Mouse (Mus musculus) heart, embryonic 14.5 days (tissue): ENCODE measurements at regions not wholly inside any gene's neighbourhood (a gene's known extent, or its start where the extent isn't known, plus 50 kb on each side); places are given as distances from the start of the nearest gene placed in this dataset.

Experiments used
- ATAC-seq: fragments of 200-750 bp; cut with Nextera tagmentation; 2 replicates; pipeline ENCODE4 v1.8.0; 2017; ENCODE audit warnings: low read depth, moderate TSS enrichment; ENCODE audit not compliant: insufficient number of reproducible peaks, insufficient read depth, low FRiP score
- H3K27ac ChIP-seq, 2 experiments: fragments of 200-500 bp in 1 of 2; fragments of 300-500 bp in 1 of 2; sonication (generic) in 1 of 2; replicated peaks in 1 of 2; 2 replicates each; pipeline ENCODE4 v1.5.1; 2012 to 2014; ENCODE audit warnings: low read depth in 2 of 2, low read length in 2 of 2, control low read depth in 1 of 2, mild to moderate bottlenecking in 1 of 2, mixed read lengths in 1 of 2; ENCODE audit not compliant: control insufficient read depth in 1 of 2, insufficient read depth in 1 of 2
- H3K27me3 ChIP-seq: fragments of 300-500 bp; sonication (generic); 2 replicates; pipeline ENCODE4 v1.6.1; 2014; ENCODE audit warnings: mild to moderate bottlenecking, low read length, control low read depth; ENCODE audit not compliant: control insufficient read depth, insufficient read depth
- H3K36me3 ChIP-seq: fragments of 300-500 bp; sonication (generic); 2 replicates; pipeline ENCODE4 v1.6.1; 2014; ENCODE audit warnings: mild to moderate bottlenecking, control low read depth, low read length, mixed read lengths; ENCODE audit not compliant: control insufficient read depth, insufficient read depth
- H3K4me1 ChIP-seq, 2 experiments: fragments of 200-500 bp in 1 of 2; fragments of 300-500 bp in 1 of 2; sonication (generic) in 1 of 2; 2 replicates each; pipeline ENCODE4 v1.6.1; 2012 to 2014; ENCODE audit warnings: low read length in 2 of 2, control low read depth in 1 of 2, mixed read lengths in 1 of 2; ENCODE audit not compliant: control insufficient read depth in 2 of 2, insufficient read depth in 2 of 2
- H3K4me2 ChIP-seq: fragments of 300-500 bp; sonication (generic); 2 replicates; pipeline ENCODE4 v1.6.1; 2014; ENCODE audit warnings: mild to moderate bottlenecking, low read length
- H3K4me3 ChIP-seq, 2 experiments: fragments of 200-500 bp in 1 of 2; fragments of 300-500 bp in 1 of 2; sonication (generic) in 1 of 2; 2 replicates each; pipeline ENCODE4 v1.5.1; 2012 to 2014; ENCODE audit warnings: low read length in 2 of 2, mild to moderate bottlenecking in 2 of 2, control low read depth in 1 of 2, low read depth in 1 of 2, moderate library complexity in 1 of 2; ENCODE audit not compliant: control insufficient read depth in 1 of 2, insufficient read depth in 1 of 2
- H3K9ac ChIP-seq: fragments of 300-500 bp; sonication (generic); 2 replicates; pipeline ENCODE4 v1.6.1; 2014; ENCODE audit warnings: mild to moderate bottlenecking, low read length
- H3K9me3 ChIP-seq: fragments of 300-500 bp; sonication (generic); 2 replicates; pipeline ENCODE4 v1.6.1; 2016; ENCODE audit warnings: low read length, control low read depth; ENCODE audit not compliant: control insufficient read depth
- WGBS: fragments of 180-500 bp; shearing (Covaris S2); extraction: QIAGEN DNeasy Blood & Tissue Kit; methylation state at CpG from one replicate; pipeline ENCODE4 v1.1.7; 2014; 5-methylcytosine and 5-hydroxymethylcytosine counted together

DNA sequence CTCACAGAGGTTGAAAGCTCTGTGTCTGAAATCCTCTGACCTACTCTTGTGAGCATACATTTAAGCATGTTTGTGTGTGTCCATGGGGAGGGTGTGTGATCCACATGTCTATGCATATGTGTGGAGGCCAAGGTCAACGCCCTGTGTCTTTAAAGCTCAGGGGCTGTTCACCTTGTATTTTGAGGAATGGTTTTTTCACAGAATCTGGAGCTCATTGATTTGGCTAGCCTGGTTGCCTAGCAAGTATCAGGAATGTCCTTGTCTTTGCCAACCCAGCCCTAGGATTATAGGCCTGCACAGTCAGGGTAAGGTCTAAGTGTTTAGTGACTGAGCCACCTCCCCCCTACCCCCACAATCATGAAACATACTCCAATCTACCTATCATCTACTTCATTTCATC lies 394.0 kb upstream of the Plxna2 start:
- ATAC-seq, result no peak
- no peaks in the 10 kb centered on the region for H3K27me3 ChIP-seq
- H3K9ac ChIP-seq, result no peak overlapping the region
- no peak overlapping the region for H3K4me2 ChIP-seq
- WGBS, result 81% methylated on average over 1 of the region's 1 CpGs
- H3K27ac ChIP-seq, result no peak overlapping the region
- no peaks in the 10 kb centered on the region for H3K4me1 ChIP-seq
- no peaks in the 10 kb centered on the region for H3K36me3 ChIP-seq
- no peaks in the 10 kb centered on the region for H3K9me3 ChIP-seq
- no peak overlapping the region for H3K4me3 ChIP-seq

DNA sequence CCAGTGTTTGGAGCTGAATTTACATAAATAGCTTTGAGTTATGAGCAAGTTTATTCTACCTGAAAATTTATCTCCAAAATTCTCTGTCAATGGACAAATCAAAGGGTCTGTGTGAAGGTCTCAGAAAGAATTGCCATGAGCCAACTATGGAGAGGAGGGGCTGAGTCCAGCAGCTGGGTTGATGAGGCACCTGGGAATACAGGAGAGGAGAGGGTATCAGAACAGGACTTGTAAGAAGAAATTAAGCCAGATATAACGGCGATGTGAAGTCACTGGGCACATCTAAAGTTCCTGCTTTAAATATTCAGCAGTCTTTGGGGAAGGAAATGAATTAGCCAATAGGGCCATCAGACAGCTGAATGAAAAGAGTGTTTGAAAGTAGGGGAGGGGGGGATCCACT lies 394.4 kb upstream of the Plxna2 start:
- Histone ChIP-seq H3K36me3 (no peaks in the 10 kb centered on the region), H3K9me3 (no peaks in the 10 kb centered on the region), H3K4me2 (no peak overlapping the region), H3K4me3 (no peak overlapping the region), H3K27me3 (no peaks in the 10 kb centered on the region), H3K27ac (no peak overlapping the region), H3K9ac (no peak overlapping the region), H3K4me1 (no peaks in the 10 kb centered on the region)
- ATAC-seq, result no peak
- WGBS, result 49% methylated on average over 2 of the region's 2 CpGs

DNA sequence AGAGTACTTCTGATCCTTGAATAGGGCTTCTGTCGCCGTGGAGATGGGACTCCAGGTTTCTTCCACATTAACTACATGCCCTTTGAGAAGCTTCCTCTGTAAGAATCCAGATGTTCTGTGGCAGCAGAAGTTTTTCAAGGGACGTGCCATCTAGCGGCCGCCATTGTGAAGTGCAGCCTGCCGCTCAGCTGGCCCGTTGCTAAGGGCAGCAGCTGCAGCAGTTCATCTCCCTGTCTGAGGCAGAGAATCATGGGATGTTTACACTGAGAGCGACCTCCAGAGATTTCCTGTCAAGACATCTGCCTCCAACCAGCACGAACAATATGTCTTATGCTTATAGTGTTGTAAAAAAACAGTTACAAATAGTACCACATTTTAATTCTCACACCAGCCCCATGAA lies 395.0 kb upstream of the Plxna2 start:
- Histone ChIP-seq H3K4me1 (no peaks in the 10 kb centered on the region), H3K4me3 (no peak overlapping the region), H3K9me3 (no peaks in the 10 kb centered on the region), H3K36me3 (no peaks in the 10 kb centered on the region), H3K4me2 (no peak overlapping the region), H3K9ac (no peak overlapping the region), H3K27ac (no peak overlapping the region), H3K27me3 (no peaks in the 10 kb centered on the region)
- 2% methylated on average over 9 of the region's 9 CpGs for WGBS
- ATAC-seq, result peak; percentile 43; the same call in 1 of the 2 replicates

DNA sequence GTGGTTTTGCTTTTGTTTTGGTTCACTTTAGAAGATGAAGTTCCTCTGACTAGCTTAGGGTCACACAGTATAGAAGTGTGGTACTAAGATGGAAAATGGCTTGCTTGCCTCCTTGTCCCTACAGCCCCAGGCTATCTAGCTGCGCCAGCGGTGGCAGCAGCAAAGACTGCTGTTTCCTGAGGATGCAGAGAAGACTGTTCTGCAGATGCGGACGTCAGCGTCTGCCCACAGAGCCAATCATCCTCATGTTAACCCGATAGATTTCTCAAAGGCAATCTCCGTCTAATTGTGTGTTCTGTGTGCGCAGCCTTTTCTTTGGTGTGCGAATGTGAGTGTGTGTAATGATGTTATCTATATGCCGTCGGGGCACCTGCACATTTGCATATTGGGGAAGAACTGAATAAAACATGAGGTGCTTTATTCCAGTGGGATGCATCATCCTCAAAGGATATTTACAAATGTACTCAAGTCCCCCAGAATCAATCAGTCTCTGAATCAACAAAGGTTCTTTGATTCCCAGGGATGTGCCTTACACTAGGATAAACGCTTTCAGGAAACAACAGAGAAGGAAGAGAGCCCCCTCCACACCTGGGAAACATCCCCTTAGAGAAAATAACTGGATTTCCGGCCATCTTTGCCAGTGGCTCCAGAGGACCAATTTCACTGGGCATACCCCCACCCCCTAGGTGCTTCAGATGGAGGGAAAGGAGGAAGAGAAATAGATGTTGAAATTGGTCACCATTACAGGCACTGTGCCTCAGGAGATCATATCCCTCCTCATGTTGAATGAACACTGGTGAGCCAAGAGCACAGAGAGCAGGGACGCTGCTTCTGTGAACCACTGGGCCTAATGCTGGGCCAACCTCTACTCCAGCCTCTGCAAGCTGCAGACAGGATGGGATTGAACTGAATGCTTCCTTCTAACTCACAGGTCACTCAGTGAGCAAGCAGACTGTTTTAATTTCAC lies 409.7 kb upstream of the Plxna2 start:
- 57% methylated on average over 14 of the region's 14 CpGs for WGBS
- no peaks in the 10 kb centered on the region for H3K9me3 ChIP-seq

DNA sequence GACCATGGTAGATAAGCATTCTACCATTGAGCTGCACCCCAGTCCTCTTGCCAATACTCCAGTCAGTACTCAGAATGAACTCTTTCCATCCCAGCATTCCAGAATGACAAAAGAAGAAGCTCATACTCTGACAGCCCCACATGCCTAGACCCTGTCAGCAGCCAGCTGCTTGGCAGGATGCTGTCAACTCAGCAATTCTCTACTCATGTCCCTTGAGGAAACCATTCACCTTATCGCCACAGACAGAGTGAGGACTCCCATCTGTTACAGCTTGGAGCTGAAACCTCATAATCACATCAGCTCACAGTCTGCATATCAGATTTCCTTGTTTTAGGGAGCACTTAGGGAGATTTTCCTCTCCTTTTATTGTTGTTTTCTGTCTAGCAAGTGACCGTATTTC lies 420.5 kb upstream of the Plxna2 start:
- no peak overlapping the region for H3K4me3 ChIP-seq
- H3K4me1 ChIP-seq, result no peaks in the 10 kb centered on the region
- no peaks in the 10 kb centered on the region for H3K27me3 ChIP-seq
- H3K36me3 ChIP-seq, result no peaks in the 10 kb centered on the region
- 39% methylated on average over 2 of the region's 2 CpGs for WGBS
- no peaks in the 10 kb centered on the region for H3K9me3 ChIP-seq
- H3K27ac ChIP-seq, result no peak overlapping the region
- no peak overlapping the region for H3K4me2 ChIP-seq
- H3K9ac ChIP-seq, result no peak overlapping the region
- ATAC-seq, result no peak

More for the DNA sequence above, 409.7 kb upstream of the Plxna2 start:
- Histone ChIP-seq H3K27ac (no peak overlapping the region), H3K9ac (no peak overlapping the region), H3K4me2 (no peak overlapping the region), H3K4me1 (no peaks in the 10 kb centered on the region; a peak in 1 of 4 replicates), H3K27me3 (no peaks in the 10 kb centered on the region), H3K36me3 (no peaks in the 10 kb centered on the region), H3K4me3 (no peak overlapping the region)
- no peak for ATAC-seq

DNA sequence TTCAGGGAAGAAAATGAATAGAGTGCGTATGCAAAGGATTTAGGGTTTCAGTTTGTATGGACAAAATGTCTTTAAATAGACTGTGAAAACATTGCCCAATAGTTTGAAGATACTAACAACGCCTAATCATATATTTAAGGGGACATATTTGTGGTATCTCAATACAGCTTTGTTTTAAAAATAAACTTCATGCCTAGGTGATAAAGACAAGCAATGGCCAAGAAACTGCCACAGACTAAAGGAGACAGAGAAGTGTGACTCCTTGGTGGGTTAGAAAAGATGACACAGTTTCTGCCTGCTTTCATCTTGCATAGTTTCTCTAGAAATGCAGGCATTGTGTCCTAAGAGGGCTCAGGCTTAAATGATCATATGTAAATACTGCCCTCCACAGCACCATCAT lies 435.7 kb upstream of the Plxna2 start:
- no peaks in the 10 kb centered on the region for H3K36me3 ChIP-seq
- H3K27ac ChIP-seq, result no peak overlapping the region
- H3K9me3 ChIP-seq, result no peaks in the 10 kb centered on the region
- no peak overlapping the region for H3K4me3 ChIP-seq
- no peaks in the 10 kb centered on the region for H3K4me1 ChIP-seq
- no peak overlapping the region for H3K4me2 ChIP-seq
- H3K27me3 ChIP-seq, result no peaks in the 10 kb centered on the region
- no peak overlapping the region for H3K9ac ChIP-seq
- 63% methylated on average over 2 of the region's 2 CpGs for WGBS
- ATAC-seq, result no peak

DNA sequence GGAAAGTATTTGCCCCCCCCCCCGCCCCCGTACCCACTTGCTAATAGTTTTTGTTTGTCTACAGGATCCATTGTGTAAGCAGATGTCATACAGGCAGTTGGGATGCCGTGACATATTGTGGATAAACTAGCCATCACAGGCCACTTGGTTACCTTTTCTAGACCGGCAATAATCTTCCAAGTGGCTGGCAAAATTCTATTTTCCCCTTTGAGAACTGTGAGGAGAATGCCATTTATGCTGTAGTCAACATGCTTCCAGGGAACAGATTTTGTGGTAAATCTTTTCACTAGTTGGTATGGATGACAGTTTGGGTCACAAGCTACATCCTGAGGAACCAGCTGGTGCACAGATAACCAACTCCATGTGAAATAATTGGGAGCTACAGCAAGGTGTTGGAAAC lies 456.5 kb upstream of the Plxna2 start:
- no peaks in the 10 kb centered on the region for H3K36me3 ChIP-seq
- H3K4me1 ChIP-seq, result no peaks in the 10 kb centered on the region
- no peak overlapping the region for H3K4me3 ChIP-seq
- no peak overlapping the region for H3K27ac ChIP-seq
- no peaks in the 10 kb centered on the region for H3K9me3 ChIP-seq
- H3K27me3 ChIP-seq, result no peaks in the 10 kb centered on the region
- H3K4me2 ChIP-seq, result no peak overlapping the region
- WGBS, result 77% methylated on average over 4 of the region's 4 CpGs
- H3K9ac ChIP-seq, result no peak overlapping the region
- no peak for ATAC-seq
